Mouse (Mus musculus): ENCODE measurements around the gene Olfr410.

GRCm38 (mm10) chr11:74328781-74329180 lies 9.1 kb downstream of the Olfr410 start:
- TF ChIP-seq POLR2A (IDR thresholded peaks at IDR 0.05; ENCODE audit: insufficient read depth, low read length) (no peak), EP300 (IDR thresholded peaks at IDR 0.05; ENCODE audit: insufficient read depth, low read depth, low read length) (no peak), CTCF (IDR thresholded peaks at IDR 0.05; ENCODE audit: low read depth, low read length) (no peak)

Data from ES-Bruce4 (cell line).